Mouse (Mus musculus): ENCODE results near the gene Col4a1. TPM values are rescaled to one million over a fixed set of nuclear protein-coding genes. Genes with fewer than 3 reads are reported as not detected.

The Col4a1 gene
- total RNA-seq, 2 experiments from 2014 or later, result 39.0 to 47.4 TPM

DNA sequence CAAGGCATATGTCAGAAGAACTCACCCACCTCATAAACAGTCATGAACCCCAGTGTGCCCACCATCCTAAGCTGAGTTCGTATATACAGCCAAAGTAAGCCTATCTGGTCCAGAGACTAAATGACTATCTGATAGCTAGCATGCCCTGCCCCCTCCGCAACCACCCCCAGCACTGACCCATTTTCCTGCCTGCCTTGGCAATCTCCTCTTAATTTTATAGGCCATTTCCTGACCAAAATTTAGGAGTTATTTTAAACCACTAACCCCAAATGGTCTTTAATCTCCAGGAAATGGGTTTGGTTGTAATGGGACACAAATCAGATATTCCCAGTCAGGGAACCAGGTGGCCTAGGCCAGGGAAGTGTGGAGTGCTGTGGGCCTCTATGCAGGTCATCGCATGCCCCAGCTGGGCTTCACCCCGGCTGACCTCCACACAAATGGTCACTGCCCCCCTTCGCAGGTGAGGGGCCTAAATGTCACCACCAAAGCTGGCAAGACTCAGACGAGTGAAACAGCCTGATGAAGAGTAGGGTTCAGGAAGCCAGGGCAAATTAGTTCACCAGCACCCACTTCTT, 8.5 kb downstream of the Col4a1 start:
- DNase-seq (ENCODE audit: low spot score in 2 of 2), result no peak

DNA sequence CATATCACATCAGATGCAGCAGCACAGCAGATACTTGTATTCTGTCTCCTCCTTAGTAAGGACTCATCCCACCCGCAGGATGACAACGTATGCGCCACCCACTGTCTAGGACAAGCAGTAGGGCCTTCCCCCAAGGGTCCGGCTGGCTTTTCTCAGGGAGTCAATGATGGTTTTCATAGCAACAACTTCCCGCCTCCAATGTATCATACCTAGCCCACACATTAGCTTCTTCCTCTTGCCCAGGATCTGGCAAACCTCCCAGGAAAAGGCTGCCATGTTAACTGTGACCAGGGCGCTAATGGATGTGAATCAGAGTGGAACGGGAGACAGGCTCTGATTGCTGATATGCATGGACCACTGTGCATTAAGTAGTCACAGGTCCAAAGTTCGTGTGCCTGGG, 12.2 kb downstream of the Col4a1 start:
- DNase-seq (ENCODE audit: low spot score in 2 of 2), result peak; percentile 21 to 58

DNA sequence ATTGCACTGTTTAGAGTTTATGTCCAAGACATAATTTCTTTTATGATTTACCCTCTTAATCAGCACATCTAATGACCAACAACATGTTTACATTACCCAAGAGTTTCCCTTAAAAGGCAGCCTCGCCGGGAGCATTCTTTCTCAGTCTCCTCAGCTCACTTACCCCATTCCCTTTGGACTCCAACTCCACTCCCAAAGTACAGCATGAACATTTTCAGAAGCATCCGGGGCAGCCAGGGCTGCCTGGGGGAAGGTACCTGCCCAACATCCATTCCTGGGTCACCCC, 13.4 kb downstream of the Col4a1 start:
- no peak for DNase-seq (ENCODE audit: low spot score in 2 of 2)

DNA sequence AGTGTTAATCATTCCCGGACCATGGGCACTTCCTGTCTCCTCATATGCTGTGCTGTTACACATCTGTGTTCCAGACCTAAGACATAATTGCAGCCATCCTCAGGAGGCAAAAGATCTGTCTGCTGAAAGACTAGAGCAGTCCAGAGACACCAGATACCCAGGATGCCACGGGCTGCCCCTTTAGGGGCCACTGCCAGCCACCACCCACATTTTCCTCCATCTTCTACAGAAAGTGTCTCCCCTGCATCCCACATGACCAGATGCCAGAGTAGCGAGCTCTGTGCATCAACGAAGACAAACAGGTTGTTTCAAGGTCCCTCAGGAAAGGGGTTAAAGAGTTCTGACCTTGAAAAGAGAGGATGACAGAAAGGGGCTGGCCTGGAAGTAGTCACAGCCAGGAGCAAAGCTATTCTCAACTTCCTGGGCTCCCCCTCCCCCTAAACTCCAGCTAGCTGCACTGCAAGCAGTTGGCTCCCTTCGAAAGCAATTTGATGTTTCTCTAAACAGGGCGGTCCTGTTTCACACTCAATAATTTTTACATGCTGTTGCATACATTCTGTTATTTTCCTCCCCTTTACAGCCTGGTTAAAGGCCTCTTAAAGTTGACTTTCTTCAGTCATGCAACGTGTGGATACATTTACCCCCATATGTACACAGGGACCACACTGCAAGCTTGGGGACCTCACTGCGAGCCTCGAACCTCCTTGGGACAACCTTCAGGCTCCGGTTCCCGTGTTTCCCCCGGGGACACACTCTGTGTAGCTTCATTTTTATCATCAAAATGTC, 13.9 kb downstream of the Col4a1 start:
- DNase-seq (ENCODE audit: low spot score in 2 of 2), result no peak

DNA sequence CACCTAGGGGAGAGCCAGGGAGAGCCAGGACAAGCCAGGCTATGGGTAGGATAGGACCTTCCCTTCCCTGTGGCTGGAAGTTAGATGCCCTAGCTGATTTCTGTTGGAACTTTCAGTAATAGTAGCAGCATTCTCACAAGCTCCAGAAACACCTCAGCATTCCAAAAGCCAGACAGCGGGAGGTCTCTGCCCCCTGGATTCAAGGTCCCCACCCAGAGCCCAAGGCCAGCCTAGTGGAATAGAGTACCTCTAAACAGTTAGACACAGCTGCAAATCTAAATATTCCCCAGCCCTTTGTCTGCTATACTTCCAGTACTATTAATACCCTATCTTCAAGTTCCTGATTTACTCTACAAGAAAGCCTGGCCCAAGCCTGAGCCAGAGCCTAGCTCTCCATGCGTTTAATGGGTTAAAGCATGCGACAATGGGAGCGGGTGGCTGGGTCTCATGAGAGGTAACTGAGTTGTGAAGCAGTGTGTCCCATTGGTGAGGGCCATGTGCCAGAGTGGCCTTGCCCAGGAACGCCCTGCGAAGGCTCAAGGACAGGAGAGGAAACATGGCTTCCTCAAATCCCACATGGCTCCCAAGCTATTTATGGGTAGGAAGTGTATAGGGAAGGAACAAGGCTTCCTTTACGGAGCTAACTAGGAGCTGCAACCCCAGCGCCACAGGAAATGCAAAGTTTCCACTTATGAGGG, 15.3 kb downstream of the Col4a1 start:
- no peak for DNase-seq (ENCODE audit: low spot score in 2 of 2)

DNA sequence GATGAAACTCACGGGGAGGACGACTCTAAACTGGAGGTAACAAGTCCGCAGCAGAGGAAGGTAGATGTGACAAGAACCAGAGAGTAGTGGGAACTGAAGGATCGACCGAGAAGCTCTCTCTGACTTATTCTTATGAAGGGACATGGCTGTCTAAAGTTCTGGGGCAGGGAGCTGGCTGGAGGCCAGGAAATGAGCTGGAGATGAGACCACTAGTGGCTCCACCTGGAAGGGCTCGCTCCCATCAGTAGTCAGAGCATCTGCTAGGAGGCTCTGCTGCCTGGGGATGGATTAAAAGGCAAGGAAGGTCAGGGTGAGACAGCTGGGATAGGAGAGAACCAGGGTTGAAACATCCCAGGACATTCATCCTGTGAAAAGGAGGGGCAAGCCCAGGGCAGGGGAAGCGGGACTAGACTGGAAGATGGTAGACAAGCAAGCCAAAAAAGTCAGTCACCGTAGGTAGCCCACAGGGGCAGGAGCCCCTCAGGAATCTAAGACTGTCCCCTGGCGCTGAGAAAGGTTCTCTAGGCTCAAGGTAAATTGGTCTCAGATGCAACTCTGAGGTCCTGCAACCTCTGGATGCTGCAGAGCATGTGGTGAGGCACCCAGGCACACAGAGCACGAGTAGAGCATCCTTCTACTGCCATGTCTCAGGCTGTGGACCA, 16.2 kb downstream of the Col4a1 start:
- DNase-seq (ENCODE audit: low spot score in 2 of 2), result no peak

DNA sequence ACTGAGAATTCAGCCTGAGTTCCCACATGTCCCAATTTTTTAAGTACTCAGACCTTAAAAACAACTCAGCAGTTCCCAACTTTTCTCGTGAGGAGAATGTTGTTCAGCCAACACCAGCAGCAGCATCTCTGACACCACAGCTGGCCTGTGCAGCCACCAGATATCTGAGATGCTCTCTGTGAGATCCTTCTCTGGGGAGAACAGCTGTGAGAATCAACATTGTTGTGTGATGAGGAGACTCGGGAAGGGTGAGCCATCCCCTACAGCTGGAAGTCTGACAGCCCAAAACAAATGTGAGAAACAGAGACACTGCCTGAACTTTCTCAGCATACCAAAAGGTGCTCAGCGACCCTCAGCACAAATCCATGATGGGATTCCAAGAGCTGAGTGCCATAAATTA, 20.0 kb downstream of the Col4a1 start:
- no peak for DNase-seq (ENCODE audit: low spot score in 2 of 2)

DNA sequence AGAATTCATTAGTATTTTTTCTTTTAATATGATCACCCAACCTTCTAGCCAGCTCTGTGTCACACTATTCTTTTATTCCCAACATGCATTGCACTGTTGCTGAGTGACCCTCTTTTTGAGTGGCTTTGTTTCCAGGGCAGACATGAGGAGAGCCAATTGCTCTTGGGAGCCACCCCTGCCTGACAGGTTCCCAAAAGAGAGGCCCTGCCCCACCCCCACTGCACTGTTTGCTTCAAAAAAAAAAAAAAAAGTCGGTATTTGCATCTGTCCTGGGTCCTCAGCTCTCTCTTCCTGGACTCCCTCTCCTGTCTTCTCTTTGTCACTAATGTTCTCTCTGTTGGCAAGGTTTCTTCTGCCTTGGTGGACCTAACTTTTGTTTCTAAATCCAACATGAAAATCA, 22.1 kb downstream of the Col4a1 start:
- no peak for DNase-seq (ENCODE audit: low spot score in 2 of 2)

DNA sequence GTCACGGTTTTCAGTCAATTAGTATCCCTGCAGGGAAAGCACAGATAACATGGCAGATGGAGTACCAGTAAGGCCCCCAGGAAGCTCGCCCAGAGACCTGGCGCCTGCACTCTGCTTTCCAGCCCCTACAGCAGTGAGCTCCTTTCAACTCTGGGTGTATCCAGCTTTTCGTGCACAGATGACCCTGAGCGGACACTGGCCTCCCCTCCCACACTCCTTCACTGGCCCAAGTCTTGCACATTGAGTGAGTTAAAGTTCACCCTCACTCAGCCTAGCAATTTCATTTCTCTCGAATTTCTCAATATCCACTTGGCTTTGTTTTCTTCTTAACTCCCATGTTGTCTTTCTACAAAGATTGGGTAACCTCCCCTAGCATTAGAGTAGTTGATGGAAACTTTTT, 24.3 kb downstream of the Col4a1 start:
- DNase-seq (ENCODE audit: low spot score in 2 of 2), result no peak

DNA sequence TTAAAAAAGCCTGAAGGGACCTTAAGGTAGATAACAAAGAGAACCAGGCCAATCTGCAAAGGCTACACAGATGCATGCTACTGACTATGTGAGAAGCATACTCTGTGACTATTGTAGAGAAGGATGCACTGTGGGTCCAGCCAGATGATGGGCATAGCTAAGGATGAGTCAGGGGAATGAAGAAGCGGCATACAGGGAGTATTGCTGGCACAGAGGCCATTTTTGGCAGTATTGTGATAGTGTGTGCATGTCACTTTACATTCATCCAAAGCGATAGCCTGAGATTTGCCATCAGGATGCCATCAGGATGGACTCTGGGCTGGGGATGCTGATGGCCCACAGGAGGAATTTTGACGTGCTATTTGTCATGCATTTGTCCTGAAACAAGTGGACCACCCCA, 25.5 kb downstream of the Col4a1 start:
- DNase-seq (ENCODE audit: low spot score in 2 of 2), result no peak

DNA sequence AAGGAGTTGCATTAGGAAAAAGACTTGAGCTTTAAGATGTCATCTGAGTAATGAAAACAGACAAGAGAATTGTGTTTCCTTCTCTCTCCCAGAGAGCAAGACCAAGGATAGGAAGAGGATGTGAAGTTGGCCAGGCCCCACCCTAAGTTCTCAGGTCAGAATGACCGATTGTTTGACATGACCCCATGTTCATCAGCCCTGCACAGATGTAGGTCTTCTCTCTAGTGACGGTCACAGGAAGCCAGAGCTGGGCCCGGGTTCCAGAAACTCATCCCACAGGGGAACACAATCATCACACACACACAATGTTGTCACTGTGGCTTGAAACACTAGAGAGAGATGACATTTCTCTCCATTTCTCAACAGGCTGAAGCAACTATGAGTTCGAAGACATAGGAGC, 27.2 kb downstream of the Col4a1 start:
- no peak for DNase-seq (ENCODE audit: low spot score in 2 of 2)

DNA sequence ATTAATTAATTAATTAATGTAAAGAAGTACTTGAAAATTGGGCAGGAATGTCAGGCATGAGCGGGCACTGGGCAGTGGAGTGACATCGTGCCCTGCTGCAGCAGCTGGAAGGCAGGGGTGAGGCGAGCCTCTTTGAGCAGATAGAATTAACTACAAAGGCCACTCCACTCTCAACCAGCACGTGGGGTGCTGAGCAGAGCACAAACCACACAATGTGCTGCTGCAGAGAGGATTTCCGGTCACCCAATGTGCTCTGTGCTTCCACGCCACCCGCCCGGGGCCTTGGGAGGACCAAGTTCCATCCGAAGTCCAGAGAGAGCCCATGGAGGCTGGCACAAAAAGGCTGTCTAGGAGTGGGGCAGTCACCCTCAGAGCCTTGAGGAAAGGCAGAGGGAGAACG, 29.4 kb downstream of the Col4a1 start:
- DNase-seq (ENCODE audit: low spot score in 2 of 2), result no peak

DNA sequence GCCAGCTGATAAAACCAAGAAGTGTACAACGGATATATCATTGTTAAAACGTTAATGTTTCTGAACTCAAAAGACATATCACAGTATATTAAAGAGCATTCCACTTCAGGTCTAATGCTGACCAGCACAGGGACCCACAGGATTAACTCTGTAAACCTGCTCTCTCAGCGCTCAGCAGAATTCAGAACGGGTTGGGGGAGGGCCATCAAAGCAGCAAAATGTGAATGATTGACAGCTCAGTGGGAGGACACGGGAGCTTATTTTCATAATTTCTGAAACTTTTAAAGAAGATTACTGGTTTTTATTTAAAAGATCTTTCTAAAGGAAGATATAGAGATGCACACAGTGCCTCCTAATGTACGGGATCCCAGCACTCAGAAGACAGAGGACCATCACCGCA, 29.9 kb downstream of the Col4a1 start:
- DNase-seq (ENCODE audit: low spot score in 2 of 2), result no peak

DNA sequence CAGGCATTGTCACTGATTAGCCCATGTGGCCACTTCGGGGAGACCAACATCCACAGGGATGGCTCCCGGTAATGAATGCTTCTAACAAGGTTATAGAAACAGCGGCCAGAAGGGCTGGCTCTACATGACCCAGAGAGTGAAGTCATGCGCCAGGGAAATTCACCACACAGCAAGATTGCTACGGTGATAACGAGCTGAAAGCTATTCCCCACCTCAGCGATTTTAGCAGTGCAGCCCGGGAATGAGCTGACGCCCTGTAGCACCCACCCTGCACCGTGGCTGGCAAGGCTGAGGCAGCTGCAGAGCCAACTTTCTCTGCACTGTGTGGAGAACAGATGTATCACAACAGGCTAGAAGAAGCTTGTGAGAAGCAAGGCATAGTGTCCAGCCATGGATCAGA, 30.5 kb downstream of the Col4a1 start:
- no peak for DNase-seq (ENCODE audit: low spot score in 2 of 2)

DNA sequence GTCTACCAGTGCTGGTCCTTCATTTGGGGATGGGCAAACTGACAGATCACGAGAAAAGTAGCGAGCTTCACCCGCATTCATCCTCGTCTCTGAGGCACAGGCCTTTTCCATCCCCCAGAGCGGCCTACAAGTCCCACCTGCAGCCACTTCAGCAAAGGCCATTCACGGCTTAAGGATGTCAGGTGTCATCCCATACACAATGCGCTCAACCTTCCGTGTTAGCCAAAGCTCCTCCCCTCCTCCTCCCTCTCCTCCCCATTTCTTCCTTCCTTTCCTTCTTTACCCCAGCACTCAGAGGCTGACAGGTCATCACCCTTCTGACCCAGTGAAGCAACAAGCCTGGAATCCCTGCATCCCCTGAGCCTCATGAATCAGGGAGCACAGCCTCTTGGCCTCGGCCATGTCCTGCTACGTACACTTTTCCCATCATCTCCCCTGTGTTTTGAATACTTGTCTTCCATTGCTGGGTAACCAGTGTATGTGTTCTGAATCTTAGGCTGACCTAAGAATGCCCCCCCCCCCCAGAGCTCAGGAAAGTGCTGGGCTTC, 31.8 kb downstream of the Col4a1 start:
- no peak for DNase-seq (ENCODE audit: low spot score in 2 of 2)

DNA sequence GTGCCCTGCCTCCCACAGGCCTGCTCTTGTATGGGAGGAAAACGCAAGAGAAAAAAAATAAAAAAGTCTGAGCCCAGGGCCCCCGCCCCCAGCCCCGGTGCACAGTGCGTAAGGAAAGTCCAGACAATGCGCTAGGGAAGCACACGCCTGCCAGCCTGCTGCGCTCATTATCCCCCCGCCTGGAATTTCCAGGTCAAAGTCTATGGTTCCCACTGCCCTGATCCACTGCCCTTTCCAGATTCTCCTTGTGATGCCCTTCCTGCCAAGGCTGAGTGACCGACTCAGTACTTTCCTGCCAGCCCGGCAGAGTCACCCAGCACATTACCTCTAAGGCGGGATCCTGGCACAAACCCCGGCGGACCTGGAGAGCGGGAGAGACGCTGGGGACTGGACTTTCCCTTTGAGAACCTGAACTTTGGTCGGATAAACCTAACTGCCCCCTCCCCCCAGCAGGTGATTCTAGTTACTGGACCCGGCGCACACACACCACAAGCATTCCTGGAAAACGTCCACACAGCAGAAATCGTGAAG, 33.3 kb downstream of the Col4a1 start:
- no peak for DNase-seq (ENCODE audit: low spot score in 2 of 2)

DNA sequence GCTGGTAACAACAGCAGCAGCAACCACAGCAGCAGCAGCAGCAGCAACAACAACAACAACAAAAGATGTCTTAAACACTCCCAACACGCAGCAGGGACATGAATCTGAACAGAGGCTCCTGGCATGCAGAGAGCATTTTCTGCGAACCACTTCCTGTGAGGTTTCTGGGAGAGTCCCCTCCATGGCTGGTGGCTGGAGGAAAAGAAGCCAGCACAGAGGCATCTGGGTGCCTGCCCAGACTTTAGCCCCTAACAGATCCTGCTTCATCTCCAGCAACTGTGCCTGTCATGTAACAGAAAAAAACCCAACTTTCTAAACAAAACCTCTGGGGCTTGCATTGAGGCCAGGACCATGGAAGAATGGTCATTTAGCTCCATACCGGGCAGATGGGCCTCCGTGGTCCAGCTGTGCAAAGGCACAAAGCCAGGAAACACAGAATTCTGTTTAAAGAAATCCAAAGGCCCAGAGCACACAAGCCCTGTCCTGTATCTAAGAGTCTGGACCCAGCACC, 34.5 kb downstream of the Col4a1 start:
- DNase-seq (ENCODE audit: low spot score in 2 of 2), result no peak

DNA sequence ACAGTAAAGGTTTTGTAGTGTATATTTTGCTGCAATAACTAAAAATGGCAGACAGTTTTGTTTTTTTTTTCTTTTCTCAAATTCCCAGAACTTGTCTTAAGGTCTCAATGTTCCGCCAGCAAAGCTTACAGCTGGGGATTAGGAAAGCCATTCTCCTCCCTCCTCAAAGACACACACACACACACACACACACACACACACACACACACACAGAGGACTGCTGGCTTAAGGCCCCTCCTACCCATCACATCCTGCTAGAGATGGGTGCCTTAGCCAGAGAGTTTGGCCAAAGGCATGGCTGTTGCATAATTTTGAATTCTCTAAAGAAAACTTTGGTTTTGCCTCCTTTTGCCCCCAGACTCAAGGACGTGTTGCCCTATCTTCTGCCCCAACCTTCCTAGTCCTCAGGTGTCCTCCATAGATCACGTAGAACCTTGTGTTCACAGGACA, 35.0 kb downstream of the Col4a1 start:
- no peak for DNase-seq (ENCODE audit: low spot score in 2 of 2)

DNA sequence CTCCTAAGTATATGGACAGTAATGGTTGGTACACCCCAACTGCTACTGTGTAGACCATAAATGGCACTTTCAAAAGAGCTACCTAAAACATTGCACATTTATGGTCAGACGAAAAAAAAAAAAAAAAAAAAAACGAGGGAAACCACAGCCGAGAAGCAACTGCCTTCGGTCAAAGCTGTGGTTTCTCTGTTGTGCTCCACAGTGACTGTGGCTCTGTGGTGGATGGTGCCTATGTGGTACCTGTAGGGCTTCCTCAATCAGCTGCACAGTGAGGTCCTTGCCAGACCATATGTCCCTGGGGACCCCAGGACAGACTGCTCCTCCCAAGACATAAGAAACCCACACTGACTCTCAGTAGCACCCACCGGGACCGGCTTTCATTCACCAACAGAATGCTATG, 36.3 kb downstream of the Col4a1 start:
- no peak for DNase-seq (ENCODE audit: low spot score in 2 of 2)

DNA sequence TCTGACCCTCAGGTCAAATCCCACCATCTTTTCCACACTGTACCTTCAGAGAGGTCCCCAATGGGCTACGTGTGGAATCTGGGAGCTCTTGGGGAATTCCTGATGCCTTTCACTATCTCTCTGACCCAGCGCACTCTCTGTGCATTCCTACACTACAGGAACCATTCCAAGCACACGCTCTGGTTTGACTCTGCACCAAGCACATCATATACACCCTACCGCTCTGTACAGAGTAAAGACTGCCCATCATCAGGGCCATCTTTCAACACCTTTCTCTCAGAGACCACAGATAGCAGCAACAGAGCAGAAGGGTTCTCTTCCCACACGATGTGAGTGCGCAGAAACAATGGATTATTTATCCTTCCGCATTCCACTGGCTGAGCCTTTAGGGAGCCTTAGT, 38.2 kb downstream of the Col4a1 start:
- no peak for DNase-seq (ENCODE audit: low spot score in 2 of 2)

DNA sequence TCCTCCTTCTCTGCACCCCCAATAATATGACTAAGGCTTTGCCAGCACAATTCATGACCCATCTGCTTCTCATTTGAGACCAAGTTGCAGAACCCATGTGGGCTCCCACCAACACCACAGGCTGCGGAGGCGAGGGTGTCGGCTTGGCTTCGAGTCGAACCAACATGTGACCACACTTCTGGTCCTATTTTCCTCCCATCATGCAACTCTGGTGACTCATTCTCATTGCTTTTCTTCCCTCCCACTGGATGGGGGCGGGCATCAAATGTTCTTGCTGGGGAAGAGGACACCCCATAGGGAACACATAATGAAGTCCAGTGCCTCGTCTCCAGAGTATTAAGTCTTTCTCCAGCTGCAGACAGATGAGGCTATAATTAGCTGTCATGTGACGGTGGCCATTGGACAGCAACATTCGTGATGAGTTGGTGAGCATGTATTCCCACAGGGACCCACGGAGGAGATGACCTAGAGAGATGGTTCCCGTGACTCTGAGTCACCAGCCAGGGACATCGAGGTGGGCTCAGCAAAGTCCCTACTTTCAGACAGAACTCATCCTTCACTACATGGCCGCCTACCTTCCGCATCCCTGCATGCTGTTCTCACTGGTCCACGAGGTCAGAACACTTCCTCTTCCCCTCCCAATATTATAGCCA, 39.0 kb downstream of the Col4a1 start:
- peak; percentile 88 to 93 for DNase-seq (ENCODE audit: low spot score in 2 of 2)
